Comparison of ENCODE assay signal across 8 mouse cellular contexts in genomic region chr15:8445951-8446419, GRCm38 (mm10). TPM values are rescaled to one million over a fixed set of nuclear protein-coding genes. Genes with fewer than 3 reads are reported as not detected.
DNase-seq lines count a peak whose midpoint lies in the region; ATAC-seq and TF ChIP-seq lines count a peak whose summit lies in the region.

No protein-coding gene starts in this region.

- peak overlapping the region; percentile 89 for H3K4me2 ChIP-seq in intestine, embryonic 16.5 days (ENCODE audit: low read depth, low read length)
- H3K4me2 ChIP-seq in lung, embryonic 14.5 days = peak overlapping the region; percentile 88

- no peaks in the 10 kb centered on the region for H3K9me3 ChIP-seq in intestine, embryonic 16.5 days (ENCODE audit: control insufficient read depth, low read length)
- H3K9me3 ChIP-seq in lung, embryonic 14.5 days (ENCODE audit: low read depth, low read length) = no peaks in the 10 kb centered on the region

- no peaks in the 10 kb centered on the region for H3K27me3 ChIP-seq in intestine, embryonic 16.5 days (replicated peaks; ENCODE audit: control insufficient read depth, insufficient read depth, low read length)
- H3K27me3 ChIP-seq in lung, embryonic 14.5 days (ENCODE audit: insufficient read depth, low read length) = no peaks in the 10 kb centered on the region

- no peaks in the 10 kb centered on the region for H3K36me3 ChIP-seq in intestine, embryonic 16.5 days (ENCODE audit: control insufficient read depth, insufficient read depth, low read length)
- H3K36me3 ChIP-seq in lung, embryonic 14.5 days (ENCODE audit: insufficient read depth) = no peaks in the 10 kb centered on the region

- ATAC-seq in intestine, embryonic 16.5 days = peak; percentile 4
- peak; percentile 6; the same call in 1 of the 2 replicates for ATAC-seq in lung, embryonic 14.5 days (ENCODE audit: insufficient read depth)
- no peak for ATAC-seq in frontal cortex, adult (ENCODE audit: low TSS enrichment)

- peaks cover 9% of the 10 kb centered on the region for H3K4me1 ChIP-seq in intestine, embryonic 16.5 days (ENCODE audit: control insufficient read depth, insufficient read depth, low read length)
- no peaks in the 10 kb centered on the region; the same call in 1 of the 2 replicates for H3K4me1 ChIP-seq in lung, embryonic 14.5 days (ENCODE audit: insufficient read depth)
- peaks cover 3% of the 10 kb centered on the region for H3K4me1 ChIP-seq in olfactory bulb, adult 2 months (ENCODE audit: control insufficient read depth, insufficient read depth, low read length)

- no peak for TF ChIP-seq POLR2A in olfactory bulb, adult 2 months (IDR thresholded peaks at IDR 0.05; ENCODE audit: insufficient read depth, low read depth, low read length)

- peak overlapping the region; percentile 100 for H3K9ac ChIP-seq in intestine, embryonic 16.5 days (ENCODE audit: low read depth, low read length)
- H3K9ac ChIP-seq in lung, embryonic 14.5 days = peak overlapping the region; percentile 99

- DNase-seq in A20 (ENCODE audit: low read depth, low spot score) = peak; percentile 81
- peak; percentile 64 for DNase-seq in Muller cell, postnatal 12 days (ENCODE audit: inconsistent ontology term)
- DNase-seq in cerebellum, postnatal 10 days = peak; percentile 43 to 51
- peak; percentile 29 for DNase-seq in gastrocnemius, postnatal 25 days
- peak; percentile 48 for DNase-seq in lung, embryonic 14.5 days

- peak overlapping the region; percentile 91 for H3K27ac ChIP-seq in intestine, embryonic 16.5 days (ENCODE audit: low read length)
- peak overlapping the region; percentile 100 for H3K27ac ChIP-seq in lung, embryonic 14.5 days (ENCODE audit: low read depth)
- H3K27ac ChIP-seq in olfactory bulb, adult 2 months (ENCODE audit: insufficient read depth, low read depth, low read length) = no peak overlapping the region

- peak overlapping the region; percentile 98 for H3K4me3 ChIP-seq in intestine, embryonic 16.5 days (ENCODE audit: low read length)
- peak overlapping the region; percentile 92 for H3K4me3 ChIP-seq in lung, embryonic 14.5 days (ENCODE audit: low read depth, low read length)
- H3K4me3 ChIP-seq in olfactory bulb, adult 2 months (ENCODE audit: insufficient read depth, low read depth, low read length) = peak overlapping the region; percentile 71

- under 1% methylated on average over 19 of the region's 19 CpGs for WGBS in intestine, embryonic 16.5 days
- WGBS in lung, embryonic 14.5 days = under 1% methylated on average over 19 of the region's 19 CpGs
- under 1% methylated on average over 19 of the region's 19 CpGs for WGBS in olfactory bulb, adult 2 months

- no peak for TF ChIP-seq CTCF in lung, embryonic 14.5 days (IDR thresholded peaks at IDR 0.05; ENCODE audit: low read depth)
- no peak for TF ChIP-seq CTCF in olfactory bulb, adult 2 months (IDR thresholded peaks at IDR 0.05; ENCODE audit: insufficient read depth, low read depth, low read length)

RNA-seq across cellular contexts. Expression of gene Nipbl, which starts 1.7 kb away (rescaled TPM):
- total RNA-seq in gastrocnemius, postnatal 25 days (2021) = 10 to 100 TPM; 17.9 to 19.1 TPM
- polyA plus RNA-seq in intestine, embryonic 16.5 days (2015; fragmentation: Nextera tagmentation; extraction: Ambion mirVana) = 11.2 and 12.5 TPM in 2 replicates
- 22.8 and 23.3 TPM in 2 replicates for polyA plus RNA-seq in lung, embryonic 14.5 days (2014; fragmentation: Nextera tagmentation; extraction: Ambion mirVana)
- polyA plus RNA-seq in olfactory bulb, adult 2 months (2012; ENCODE audit: insufficient read depth, insufficient read length, low replicate concordance, missing spikeins) = 48.4 and 161 TPM in 2 replicates

Comparison
In these comparisons a context has a peak if more than half of its experiments do, and no peak if none do; other contexts are left out.
1. DNase-seq: peak in every context shown above with its lines; median percentile 81 in A20; 64 in Muller cell, postnatal 12 days; 48 in lung, embryonic 14.5 days; 47 in cerebellum, postnatal 10 days; 29 in gastrocnemius, postnatal 25 days.